Mouse (Mus musculus): ENCODE results near the gene Ring1. TPM values are rescaled to one million over a fixed set of nuclear protein-coding genes. Genes with fewer than 3 reads are reported as not detected.
"Not testable (repeated sequence)": the region's sequence is repeated elsewhere in the genome, so short reads cannot be mapped to it uniquely, and the experiment has no call there.

Ring1 gene
- polyA plus RNA-seq, 1 experiment from 2014 or later: 19.1 TPM

GRCm38 (mm10) chr17:34021539-34022413 lies 2.7 kb downstream of the Ring1 start:
- no peaks in the 10 kb centered on the region for H3K9me3 ChIP-seq (ENCODE audit: low read length)
- H3K4me1 ChIP-seq (ENCODE audit: insufficient read depth, low read depth, low read length): peaks cover 5% of the 10 kb centered on the region; the same call in 1 of the 2 replicates
- ATAC-seq (no peak), DNase-seq (ENCODE audit: low spot score) (no peak)
- no peaks in the 10 kb centered on the region for H3K27me3 ChIP-seq (replicated peaks; ENCODE audit: insufficient read depth, low read length)
- no peak overlapping the region for H3K4me2 ChIP-seq (replicated peaks; ENCODE audit: low read depth, low read length)
- no peak overlapping the region for H3K4me3 ChIP-seq (ENCODE audit: low read depth, low read length)
- H3K27ac ChIP-seq (ENCODE audit: low read length): no peak overlapping the region
- no peak overlapping the region for H3K9ac ChIP-seq (replicated peaks; ENCODE audit: low read depth)
- TF ChIP-seq EP300 (IDR thresholded peaks at IDR 0.05) (no peak), CTCF (IDR thresholded peaks at IDR 0.05) (no peak)
- no peaks in the 10 kb centered on the region for H3K36me3 ChIP-seq (ENCODE audit: insufficient read depth, low read length)
- 95% methylated on average over 19 of the region's 23 CpGs for WGBS

- Histone ChIP-seq H3K36me3 (ENCODE audit: insufficient read depth, low read length) (no peaks in the 10 kb centered on the region), H3K9me3 (ENCODE audit: low read length) (no peaks in the 10 kb centered on the region), H3K4me3 (ENCODE audit: low read depth, low read length) (no peak overlapping the region), H3K4me1 (ENCODE audit: insufficient read depth, low read depth, low read length) (no peaks in the 10 kb centered on the region), H3K9ac (replicated peaks; ENCODE audit: low read depth) (no peak overlapping the region), H3K27me3 (replicated peaks; ENCODE audit: insufficient read depth, low read length) (no peaks in the 10 kb centered on the region), H3K27ac (ENCODE audit: low read length) (no peak overlapping the region), H3K4me2 (replicated peaks; ENCODE audit: low read depth, low read length) (no peak overlapping the region)
- TF ChIP-seq EP300 (IDR thresholded peaks at IDR 0.05): no peak
- no peak for TF ChIP-seq CTCF (IDR thresholded peaks at IDR 0.05)
- 97% methylated on average over 8 of the region's 8 CpGs for WGBS
- no peak for ATAC-seq
- DNase-seq (ENCODE audit: low spot score): no peak
These were observed 11.0 kb downstream of the Ring1 start for GRCm38 (mm10) chr17:34013436-34013835.

GRCm38 (mm10) chr17:34010156-34010555 lies 14.3 kb downstream of the Ring1 start:
- Histone ChIP-seq H3K27ac (ENCODE audit: low read length) (no peak overlapping the region), H3K4me1 (ENCODE audit: insufficient read depth, low read depth, low read length) (no peaks in the 10 kb centered on the region), H3K9me3 (ENCODE audit: low read length) (no peaks in the 10 kb centered on the region), H3K36me3 (ENCODE audit: insufficient read depth, low read length) (no peaks in the 10 kb centered on the region), H3K9ac (replicated peaks; ENCODE audit: low read depth) (no peak overlapping the region), H3K4me2 (replicated peaks; ENCODE audit: low read depth, low read length) (no peak overlapping the region), H3K27me3 (replicated peaks; ENCODE audit: insufficient read depth, low read length) (no peaks in the 10 kb centered on the region), H3K4me3 (ENCODE audit: low read depth, low read length) (no peak overlapping the region)
- no peak for ATAC-seq
- DNase-seq (ENCODE audit: low spot score): no peak
- TF ChIP-seq EP300 (IDR thresholded peaks at IDR 0.05): no peak
- no peak for TF ChIP-seq CTCF (IDR thresholded peaks at IDR 0.05)
- WGBS: 70% methylated on average over 5 of the region's 5 CpGs

DNA sequence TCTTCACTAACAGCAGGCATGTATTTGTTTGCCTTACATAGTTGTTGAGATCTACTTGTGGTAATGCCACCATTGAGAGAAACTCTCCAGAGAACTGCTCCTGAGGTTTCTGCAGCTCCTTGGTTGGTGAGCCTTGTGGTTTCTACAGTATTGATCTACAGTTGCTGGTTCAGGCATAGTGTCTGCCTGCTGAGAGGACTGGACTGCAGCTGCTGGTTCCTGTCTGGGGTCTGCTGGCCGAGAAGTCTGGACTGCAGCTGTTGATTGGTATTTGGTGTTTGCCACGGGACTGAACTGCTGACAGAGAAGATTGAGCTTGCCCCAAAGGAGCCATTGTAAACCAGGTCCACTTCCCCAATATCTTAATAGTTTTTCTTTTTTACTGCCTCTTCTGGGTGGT lies 17.9 kb downstream of the Ring1 start:
- Histone ChIP-seq H3K4me2 (replicated peaks; ENCODE audit: low read depth, low read length) (no peak overlapping the region), H3K27ac (ENCODE audit: low read length) (no peak overlapping the region), H3K27me3 (replicated peaks; ENCODE audit: insufficient read depth, low read length) (no peaks in the 10 kb centered on the region), H3K36me3 (ENCODE audit: insufficient read depth, low read length) (no peaks in the 10 kb centered on the region), H3K4me1 (ENCODE audit: insufficient read depth, low read depth, low read length) (no peaks in the 10 kb centered on the region), H3K9ac (replicated peaks; ENCODE audit: low read depth) (no peak overlapping the region), H3K4me3 (ENCODE audit: low read depth, low read length) (no peak overlapping the region), H3K9me3 (ENCODE audit: low read length) (no peaks in the 10 kb centered on the region)
- 43% methylated on average over 2 of the region's 2 CpGs for whole genome bisulfite sequencing
- DNase-seq (ENCODE audit: low spot score) (no peak), ATAC-seq (no peak)
- TF ChIP-seq EP300 (IDR thresholded peaks at IDR 0.05) (no peak), CTCF (IDR thresholded peaks at IDR 0.05) (no peak)

DNA sequence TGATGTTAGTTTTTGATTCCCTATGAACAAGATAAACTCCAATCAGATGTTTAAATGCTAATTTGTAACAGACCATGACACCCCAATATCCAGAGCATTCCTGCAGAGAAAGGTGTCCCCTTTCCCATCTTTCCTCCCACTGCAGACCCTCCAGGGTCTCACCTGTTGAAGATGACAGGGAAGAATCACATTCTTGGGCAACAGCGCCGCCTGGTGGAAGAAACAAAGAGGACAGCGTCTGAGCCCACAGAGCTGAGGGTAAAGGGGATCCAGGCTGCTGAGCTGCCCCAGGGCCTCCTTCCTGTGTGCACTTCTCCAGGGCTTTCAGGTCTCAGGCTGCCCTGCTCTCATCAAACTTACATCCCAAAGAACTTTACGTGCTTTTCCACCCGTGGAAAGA lies 21.1 kb downstream of the Ring1 start:
- Histone ChIP-seq H3K9ac (replicated peaks; ENCODE audit: low read depth) (no peak overlapping the region), H3K4me2 (replicated peaks; ENCODE audit: low read depth, low read length) (no peak overlapping the region), H3K27me3 (replicated peaks; ENCODE audit: insufficient read depth, low read length) (no peaks in the 10 kb centered on the region), H3K4me3 (ENCODE audit: low read depth, low read length) (no peak overlapping the region), H3K4me1 (ENCODE audit: insufficient read depth, low read depth, low read length) (no peaks in the 10 kb centered on the region), H3K9me3 (ENCODE audit: low read length) (no peaks in the 10 kb centered on the region), H3K27ac (ENCODE audit: low read length) (no peak overlapping the region), H3K36me3 (ENCODE audit: insufficient read depth, low read length) (no peaks in the 10 kb centered on the region)
- DNase-seq (ENCODE audit: low spot score): peak; percentile 15
- TF ChIP-seq CTCF (IDR thresholded peaks at IDR 0.05) (peak; percentile 87), EP300 (IDR thresholded peaks at IDR 0.05) (no peak)
- ATAC-seq: no peak
- WGBS: 5% methylated on average over 5 of the region's 5 CpGs

GRCm38 (mm10) chr17:34000796-34001195 lies 23.7 kb downstream of the Ring1 start:
- peak overlapping the region; percentile 73 for H3K4me3 ChIP-seq (ENCODE audit: low read depth, low read length)
- H3K4me2 ChIP-seq (replicated peaks; ENCODE audit: low read depth, low read length): peak overlapping the region; percentile 93
- H3K27ac ChIP-seq (ENCODE audit: low read length); H3K9ac ChIP-seq (replicated peaks; ENCODE audit: low read depth); ATAC-seq; H3K4me1 ChIP-seq (ENCODE audit: insufficient read depth, low read depth, low read length); H3K27me3 ChIP-seq (replicated peaks; ENCODE audit: insufficient read depth, low read length); H3K9me3 ChIP-seq (ENCODE audit: low read length); DNase-seq (ENCODE audit: low spot score); H3K36me3 ChIP-seq (ENCODE audit: insufficient read depth, low read length): not testable (repeated sequence)
- 41% methylated on average over 2 of the region's 2 CpGs for WGBS

Data from lung, postnatal 0 days (tissue).